Mouse (Mus musculus): Measurements from ENCODE around the gene Thy1. TPM values are rescaled to one million over a fixed set of nuclear protein-coding genes. Genes with fewer than 3 reads are reported as not detected.

The Thy1 gene
- polyA plus RNA-seq, 1 experiment: 0.58 TPM

DNA sequence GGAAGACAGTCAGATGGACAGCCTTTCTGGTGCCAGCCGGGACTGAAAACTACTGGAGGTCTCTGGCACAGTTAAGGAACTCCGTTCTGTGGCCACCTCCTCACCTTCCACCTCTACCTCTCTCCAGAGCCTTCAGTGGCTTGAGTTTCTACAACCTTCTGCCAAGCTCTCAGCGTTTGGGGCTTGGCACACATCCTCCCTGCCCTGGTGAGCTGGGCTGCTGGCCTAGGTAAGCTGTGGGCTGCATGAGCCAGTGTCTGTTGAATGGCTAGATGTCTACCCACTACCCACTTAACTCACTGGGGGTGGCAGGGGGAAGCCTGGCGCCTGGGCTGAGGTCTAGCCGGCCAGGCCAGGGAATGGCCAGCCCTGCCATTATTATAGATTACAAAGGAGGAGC, 29.9 kb downstream of the Thy1 start:
- Histone ChIP-seq H3K4me1 (ENCODE audit: control insufficient read depth, insufficient read depth, low read length) (no peaks in the 10 kb centered on the region), H3K27ac (ENCODE audit: insufficient read depth, low read depth, low read length) (no peak overlapping the region), H3K4me3 (ENCODE audit: insufficient read depth, low read length) (no peak overlapping the region)
- no peak for TF ChIP-seq CTCF (IDR thresholded peaks at IDR 0.05; ENCODE audit: low read depth, low read length)
- TF ChIP-seq POLR2A (IDR thresholded peaks at IDR 0.05; ENCODE audit: borderline replicate concordance, low read depth, low read length): no peak

DNA sequence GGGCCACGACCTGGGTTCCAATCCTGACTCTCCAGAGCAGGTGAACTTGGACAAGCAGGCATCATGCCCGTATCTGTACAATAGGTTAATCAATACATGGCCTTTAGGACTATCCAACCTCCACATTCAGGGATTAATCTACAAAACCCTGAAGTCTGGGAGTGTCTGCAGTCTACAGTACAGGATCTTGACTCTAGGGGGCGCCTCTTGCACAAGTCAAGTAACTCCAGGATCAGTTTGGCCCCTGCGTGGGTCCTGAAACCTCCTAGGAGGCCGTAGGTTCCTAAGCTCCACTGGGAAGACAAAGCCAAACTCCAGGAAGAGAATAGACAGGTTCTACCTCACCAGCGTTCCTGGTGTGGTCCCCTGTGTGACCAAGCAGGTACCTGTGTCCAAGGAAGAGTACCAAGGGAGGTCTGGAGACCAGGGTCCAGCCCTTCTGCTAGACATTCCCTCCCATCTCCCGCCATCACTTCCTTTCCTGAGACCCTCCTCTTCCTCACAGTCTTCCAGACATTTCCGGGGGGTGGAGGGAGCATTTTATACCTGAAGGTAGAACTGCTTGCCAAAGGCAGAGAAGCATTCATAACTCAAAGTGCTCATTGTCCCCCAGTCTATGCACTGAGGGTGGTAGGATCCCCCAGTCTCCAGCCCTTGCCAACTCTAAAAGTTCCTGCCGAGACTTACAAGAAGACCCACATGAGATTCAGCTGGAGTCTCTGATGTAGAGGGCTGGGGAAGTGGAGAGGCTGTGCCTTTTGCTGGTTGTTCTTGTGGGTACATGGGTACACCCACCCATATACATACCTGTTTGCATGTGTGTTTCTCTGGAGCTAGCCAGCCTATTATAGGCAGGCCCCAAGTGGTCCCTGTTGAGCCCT, 31.5 kb downstream of the Thy1 start:
- H3K4me3 ChIP-seq (ENCODE audit: insufficient read depth, low read length): no peak overlapping the region
- peaks cover 9% of the 10 kb centered on the region for H3K4me1 ChIP-seq (ENCODE audit: control insufficient read depth, insufficient read depth, low read length)
- TF ChIP-seq POLR2A (IDR thresholded peaks at IDR 0.05; ENCODE audit: borderline replicate concordance, low read depth, low read length) (no peak), CTCF (IDR thresholded peaks at IDR 0.05; ENCODE audit: low read depth, low read length) (peak; percentile 44; the same call in 1 of the 2 replicates)
- no peak overlapping the region for H3K27ac ChIP-seq (ENCODE audit: insufficient read depth, low read depth, low read length)

DNA sequence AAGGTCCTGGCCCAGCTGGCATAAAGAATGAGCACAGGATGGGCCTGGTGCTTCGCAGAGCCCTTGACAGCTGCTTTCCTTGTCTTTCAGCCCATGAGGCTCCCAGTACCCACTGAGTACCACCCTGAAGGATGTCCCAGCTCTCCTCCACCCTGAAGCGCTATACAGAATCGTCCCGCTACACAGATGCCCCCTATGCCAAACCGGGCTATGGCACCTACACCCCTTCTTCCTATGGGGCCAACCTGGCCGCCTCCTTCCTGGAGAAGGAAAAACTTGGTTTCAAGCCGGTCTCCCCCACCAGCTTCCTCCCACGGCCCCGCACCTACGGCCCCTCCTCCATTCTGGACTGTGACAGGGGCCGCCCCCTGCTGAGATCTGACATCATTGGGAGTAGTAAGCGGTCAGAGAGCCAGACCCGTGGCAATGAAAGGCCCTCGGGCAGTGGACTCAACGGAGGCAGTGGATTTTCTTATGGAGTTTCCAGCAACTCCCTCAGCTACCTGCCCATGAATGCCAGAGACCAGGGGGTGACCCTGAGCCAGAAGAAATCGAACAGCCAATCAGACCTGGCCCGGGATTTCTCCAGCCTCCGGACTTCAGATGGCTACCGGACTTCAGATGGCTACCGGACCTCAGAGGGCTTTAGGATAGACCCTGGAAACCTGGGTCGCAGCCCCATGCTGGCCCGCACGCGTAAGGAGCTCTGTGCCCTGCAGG, 32.3 kb downstream of the Thy1 start:
- no peak for TF ChIP-seq POLR2A (IDR thresholded peaks at IDR 0.05; ENCODE audit: borderline replicate concordance, low read depth, low read length)
- no peak for TF ChIP-seq CTCF (IDR thresholded peaks at IDR 0.05; ENCODE audit: low read depth, low read length)
- H3K27ac ChIP-seq (ENCODE audit: insufficient read depth, low read depth, low read length): no peak overlapping the region

DNA sequence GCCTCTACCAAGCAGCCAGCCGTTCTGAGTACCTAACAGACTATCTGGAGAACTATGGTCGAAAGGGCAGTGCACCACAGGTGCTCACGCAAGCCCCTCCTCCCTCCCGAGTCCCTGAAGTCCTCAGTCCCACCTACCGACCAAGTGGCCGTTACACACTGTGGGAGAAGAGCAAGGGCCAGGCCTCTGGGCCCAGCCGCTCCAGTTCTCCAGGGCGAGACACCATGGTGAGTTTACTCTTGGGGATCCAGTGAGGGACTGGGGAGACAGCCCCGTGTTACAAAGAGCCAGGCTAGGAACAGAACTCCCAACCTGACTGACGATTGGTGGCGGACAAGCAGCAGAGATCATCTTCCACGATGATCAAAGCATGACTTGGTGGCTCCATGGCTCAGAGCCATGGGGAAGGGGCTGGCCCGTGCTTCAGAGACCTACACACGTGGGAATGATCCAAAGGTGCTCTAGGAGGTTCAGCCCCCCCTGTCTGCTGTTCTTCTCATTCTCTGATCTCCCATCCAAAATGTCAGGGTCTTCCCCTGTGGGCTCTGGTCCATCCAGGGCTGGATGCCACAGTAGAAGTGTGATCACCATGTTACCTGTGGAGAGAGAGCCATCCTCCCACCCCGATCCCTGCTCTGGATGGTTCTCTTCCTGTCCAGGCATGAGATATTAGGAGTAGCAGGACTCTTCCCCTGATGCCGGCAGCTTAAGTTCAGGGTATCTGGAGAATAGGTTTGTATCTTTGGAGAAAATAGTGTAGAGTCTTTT, 33.0 kb downstream of the Thy1 start:
- no peak overlapping the region for H3K27ac ChIP-seq (ENCODE audit: insufficient read depth, low read depth, low read length)
- TF ChIP-seq POLR2A (IDR thresholded peaks at IDR 0.05; ENCODE audit: borderline replicate concordance, low read depth, low read length) (no peak), CTCF (IDR thresholded peaks at IDR 0.05; ENCODE audit: low read depth, low read length) (no peak)
- H3K4me3 ChIP-seq (ENCODE audit: insufficient read depth, low read length): no peak overlapping the region
- H3K4me1 ChIP-seq (ENCODE audit: control insufficient read depth, insufficient read depth, low read length): peaks cover 13% of the 10 kb centered on the region

More for the DNA sequence above, 32.3 kb downstream of the Thy1 start:
- Histone ChIP-seq H3K4me1 (ENCODE audit: control insufficient read depth, insufficient read depth, low read length) (peaks cover 11% of the 10 kb centered on the region), H3K4me3 (ENCODE audit: insufficient read depth, low read length) (no peak overlapping the region)

DNA sequence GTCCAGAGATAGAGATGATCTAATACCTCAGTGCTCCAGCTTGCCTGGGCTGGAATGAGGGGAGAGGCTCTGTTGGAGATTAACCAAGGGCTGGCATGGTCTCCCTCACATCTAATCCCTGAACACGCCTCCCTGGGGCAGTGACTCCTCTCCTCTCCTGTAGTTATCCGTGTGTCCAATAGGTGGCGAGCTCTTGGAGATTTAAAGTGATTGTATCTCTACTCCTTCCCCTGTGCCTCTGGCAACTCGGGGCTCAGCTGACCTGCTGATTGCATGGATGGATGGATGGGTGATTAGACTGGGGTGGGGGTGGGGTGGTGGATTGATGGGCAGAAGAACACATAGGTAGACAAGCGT, 33.6 kb downstream of the Thy1 start:
- no peak for TF ChIP-seq POLR2A (IDR thresholded peaks at IDR 0.05; ENCODE audit: borderline replicate concordance, low read depth, low read length)
- peak; percentile 39 for TF ChIP-seq CTCF (IDR thresholded peaks at IDR 0.05; ENCODE audit: low read depth, low read length)
- Histone ChIP-seq H3K4me3 (ENCODE audit: insufficient read depth, low read length) (no peak overlapping the region), H3K4me1 (ENCODE audit: control insufficient read depth, insufficient read depth, low read length) (peaks cover 14% of the 10 kb centered on the region), H3K27ac (ENCODE audit: insufficient read depth, low read depth, low read length) (no peak overlapping the region)

DNA sequence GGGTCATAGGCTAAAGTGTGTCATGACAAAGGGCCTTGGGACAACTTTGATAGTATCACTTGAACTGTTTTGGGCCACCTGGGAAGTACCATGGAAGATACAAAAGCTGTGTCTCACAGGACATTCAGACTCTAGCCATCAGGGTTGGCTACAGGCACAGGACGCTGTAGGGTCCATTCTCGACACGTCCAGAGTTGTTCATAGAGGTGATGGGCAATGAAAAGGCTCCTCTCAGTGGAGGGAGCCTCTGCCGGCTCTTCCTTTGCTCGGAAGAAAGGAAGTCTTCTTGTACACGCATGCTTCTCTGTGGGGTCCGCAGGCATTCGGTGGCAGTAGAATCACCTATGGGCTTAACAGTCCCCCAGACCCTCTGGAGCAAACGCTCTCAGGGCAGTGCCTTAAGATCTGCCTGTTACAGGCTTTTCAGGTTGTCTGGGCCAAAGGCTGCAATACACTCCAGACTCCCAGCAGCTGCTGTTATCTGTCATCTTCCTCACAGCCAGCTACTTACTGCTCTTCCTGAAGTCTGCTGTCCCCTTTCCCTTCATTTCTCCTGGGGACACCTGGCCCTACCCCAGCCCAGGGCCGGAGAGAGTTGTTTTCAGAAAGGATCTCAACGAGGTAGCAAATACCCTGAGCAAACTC, 34.2 kb downstream of the Thy1 start:
- Histone ChIP-seq H3K4me3 (ENCODE audit: insufficient read depth, low read length) (no peak overlapping the region), H3K27ac (ENCODE audit: insufficient read depth, low read depth, low read length) (no peak overlapping the region), H3K4me1 (ENCODE audit: control insufficient read depth, insufficient read depth, low read length) (peaks cover 17% of the 10 kb centered on the region)
- TF ChIP-seq CTCF (IDR thresholded peaks at IDR 0.05; ENCODE audit: low read depth, low read length) (no peak), POLR2A (IDR thresholded peaks at IDR 0.05; ENCODE audit: borderline replicate concordance, low read depth, low read length) (no peak)

DNA sequence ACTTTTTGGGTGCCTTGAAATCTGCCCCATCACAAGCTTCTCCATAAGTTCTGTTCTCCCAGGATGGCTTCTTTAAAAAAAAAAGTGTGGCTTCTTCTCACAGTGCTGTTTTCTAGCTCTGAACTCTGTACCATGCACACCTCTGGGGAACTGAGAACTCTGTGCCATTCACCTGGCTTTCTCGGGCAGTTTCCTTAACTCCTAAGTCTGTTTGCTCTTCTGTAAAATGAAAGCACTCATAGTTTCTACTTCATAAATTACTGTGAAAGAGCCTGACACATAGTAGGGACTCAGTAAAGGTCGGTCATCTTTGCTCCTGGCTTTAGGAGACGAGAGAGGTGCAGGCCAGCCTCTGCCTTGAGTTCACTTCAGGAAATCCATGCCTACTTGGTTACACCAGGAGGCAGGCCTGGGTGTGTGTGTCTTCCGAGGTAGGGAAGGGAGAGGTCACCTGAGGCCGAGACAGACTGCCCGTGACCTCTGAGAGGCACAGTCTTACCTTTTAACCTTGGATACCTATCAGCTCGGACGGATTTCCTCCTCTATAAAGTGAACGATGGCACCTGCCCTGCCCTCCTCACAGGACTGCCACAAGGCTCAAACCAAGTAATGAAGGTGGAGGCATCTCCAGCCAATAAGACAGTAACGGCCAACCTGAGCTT, 35.1 kb downstream of the Thy1 start:
- no peak overlapping the region for H3K27ac ChIP-seq (ENCODE audit: insufficient read depth, low read depth, low read length)
- no peak for TF ChIP-seq CTCF (IDR thresholded peaks at IDR 0.05; ENCODE audit: low read depth, low read length)
- no peak for TF ChIP-seq POLR2A (IDR thresholded peaks at IDR 0.05; ENCODE audit: borderline replicate concordance, low read depth, low read length)
- H3K4me3 ChIP-seq (ENCODE audit: insufficient read depth, low read length): no peak overlapping the region
- H3K4me1 ChIP-seq (ENCODE audit: control insufficient read depth, insufficient read depth, low read length): peaks cover 24% of the 10 kb centered on the region

DNA sequence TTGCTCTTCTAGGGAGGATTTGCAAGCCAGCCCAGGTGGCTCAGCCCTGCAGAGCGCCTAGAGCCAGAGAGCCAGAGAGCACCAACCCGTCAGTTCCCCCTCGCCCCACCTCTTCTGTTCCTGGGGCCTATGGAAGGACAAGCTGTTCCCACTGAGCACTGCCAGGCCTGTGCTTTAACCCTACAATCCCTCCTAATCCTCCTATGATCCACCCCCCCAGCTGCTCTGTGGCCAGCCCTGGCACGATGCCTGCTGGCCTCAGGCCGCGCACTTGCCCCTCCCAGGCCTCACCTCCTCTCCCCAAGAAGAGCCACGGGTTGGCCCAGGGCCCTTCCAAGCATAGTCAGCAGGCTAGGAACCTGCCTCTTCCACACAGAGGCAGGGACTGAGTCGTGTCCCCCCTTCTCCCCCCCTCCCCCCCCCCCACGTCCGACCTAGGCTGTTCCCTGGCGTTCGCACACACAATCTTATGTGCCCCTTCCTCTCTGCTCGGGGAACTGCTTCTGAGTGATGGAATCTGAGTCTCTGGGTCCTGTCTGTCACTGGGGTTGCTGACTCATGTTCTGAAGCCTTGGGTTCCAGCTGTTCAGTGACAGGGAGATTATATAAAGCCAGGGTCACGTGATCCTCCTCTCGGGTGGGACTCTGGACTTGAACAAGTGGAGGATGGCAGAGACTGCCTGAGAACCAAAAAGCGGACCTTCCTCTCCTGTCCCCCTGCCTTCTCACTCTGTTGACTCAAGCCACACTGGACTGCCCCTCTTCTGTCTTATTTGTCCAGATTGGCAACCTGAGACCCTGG, 36.0 kb downstream of the Thy1 start:
- no peak overlapping the region for H3K27ac ChIP-seq (ENCODE audit: insufficient read depth, low read depth, low read length)
- TF ChIP-seq POLR2A (IDR thresholded peaks at IDR 0.05; ENCODE audit: borderline replicate concordance, low read depth, low read length) (no peak), CTCF (IDR thresholded peaks at IDR 0.05; ENCODE audit: low read depth, low read length) (no peak)
- H3K4me3 ChIP-seq (ENCODE audit: insufficient read depth, low read length): no peak overlapping the region
- peaks cover 28% of the 10 kb centered on the region for H3K4me1 ChIP-seq (ENCODE audit: control insufficient read depth, insufficient read depth, low read length)

Data from bone marrow macrophage, adult 2 months (primary cell).